Comparison of ENCODE assay signal across 8 mouse cellular contexts in genomic region chr13:10071165-10071564, GRCm38 (mm10).
A peak's percentile ranks its signal among the peaks of the same experiment; 100 is the strongest.
DNase-seq lines count a peak whose midpoint lies in the region; ATAC-seq and TF ChIP-seq lines count a peak whose summit lies in the region.

No protein-coding gene starts in this region.

- no peaks in the 10 kb centered on the region for H3K36me3 ChIP-seq in embryonic facial prominence, embryonic 13.5 days
- no peaks in the 10 kb centered on the region for H3K36me3 ChIP-seq in hindbrain, embryonic 14.5 days (replicated peaks; ENCODE audit: control insufficient read depth, insufficient read depth)
- H3K36me3 ChIP-seq in midbrain, embryonic 10.5 days, result no peaks in the 10 kb centered on the region
- H3K36me3 ChIP-seq in spleen, adult 2 months (ENCODE audit: control insufficient read depth, insufficient read depth, low read length), result no peaks in the 10 kb centered on the region

- TF ChIP-seq CTCF in spleen, adult 2 months (IDR thresholded peaks at IDR 0.05; ENCODE audit: extremely low read depth, insufficient read depth, insufficient read length, insufficient replicate concordance), result peak; percentile 40; the same call in 1 of the 2 replicates

- intact Hi-C loops in gastrocnemius, postnatal 36 days (cut with DNase I), result no loop called here

- no peak overlapping the region for H3K27ac ChIP-seq in embryonic facial prominence, embryonic 13.5 days
- no peak overlapping the region for H3K27ac ChIP-seq in hindbrain, embryonic 14.5 days
- H3K27ac ChIP-seq in midbrain, embryonic 10.5 days (replicated peaks), result no peak overlapping the region
- no peak overlapping the region for H3K27ac ChIP-seq in spleen, adult 2 months (ENCODE audit: insufficient read depth, low read length)

- H3K4me1 ChIP-seq in embryonic facial prominence, embryonic 13.5 days, result no peaks in the 10 kb centered on the region
- no peaks in the 10 kb centered on the region for H3K4me1 ChIP-seq in hindbrain, embryonic 14.5 days (replicated peaks; ENCODE audit: control insufficient read depth, insufficient read depth, low read length)
- H3K4me1 ChIP-seq in midbrain, embryonic 10.5 days, result no peaks in the 10 kb centered on the region
- H3K4me1 ChIP-seq in spleen, adult 2 months (ENCODE audit: control insufficient read depth, insufficient read depth, insufficient read length), result peaks cover 8% of the 10 kb centered on the region

- 32% methylated on average over 5 of the region's 5 CpGs for WGBS in embryonic facial prominence, embryonic 13.5 days
- WGBS in hindbrain, embryonic 14.5 days, result 32% methylated on average over 5 of the region's 5 CpGs
- WGBS in midbrain, embryonic 10.5 days, result 57% methylated on average over 5 of the region's 5 CpGs
- under 1% methylated on average over 5 of the region's 5 CpGs for WGBS in spleen, adult 2 months

- no peak overlapping the region for H3K9ac ChIP-seq in embryonic facial prominence, embryonic 13.5 days
- H3K9ac ChIP-seq in hindbrain, embryonic 14.5 days, result no peak overlapping the region

- peak; percentile 24 for DNase-seq in ovary, postnatal 36 days (ENCODE audit: low spot score)
- DNase-seq in ovary, postnatal 10 days (ENCODE audit: low spot score), result no peak
- DNase-seq in hindbrain, embryonic 14.5 days (ENCODE audit: low spot score), result peak; percentile 45
- peak; percentile 17 to 23 for DNase-seq in layer of hippocampus, postnatal 25 days (ENCODE audit: extremely low spot score in 1 of 2, low spot score in 1 of 2)
- DNase-seq in midbrain, embryonic 10.5 days (ENCODE audit: low spot score), result peak; percentile 13
- peak; percentile 71 to 76 for DNase-seq in spleen, adult 2 months (ENCODE audit: low read depth in 1 of 2, low spot score in 2 of 2)
- DNase-seq in gastrocnemius, postnatal 36 days, result no peak

- H3K4me2 ChIP-seq in embryonic facial prominence, embryonic 13.5 days, result no peak overlapping the region
- no peak overlapping the region for H3K4me2 ChIP-seq in hindbrain, embryonic 14.5 days (replicated peaks)

- TF ChIP-seq POLR2A in spleen, adult 2 months (IDR thresholded peaks at IDR 0.05; ENCODE audit: low read depth, low read length), result no peak

- no peaks in the 10 kb centered on the region for H3K27me3 ChIP-seq in embryonic facial prominence, embryonic 13.5 days
- H3K27me3 ChIP-seq in hindbrain, embryonic 14.5 days (ENCODE audit: control insufficient read depth, insufficient read depth, low read length), result no peaks in the 10 kb centered on the region
- H3K27me3 ChIP-seq in midbrain, embryonic 10.5 days (ENCODE audit: low read depth, poor library complexity, severe bottlenecking), result no peaks in the 10 kb centered on the region
- no peaks in the 10 kb centered on the region for H3K27me3 ChIP-seq in spleen, adult 2 months (ENCODE audit: control insufficient read depth, insufficient read depth, low read length)

- H3K4me3 ChIP-seq in embryonic facial prominence, embryonic 13.5 days, result no peak overlapping the region
- H3K4me3 ChIP-seq in hindbrain, embryonic 14.5 days (replicated peaks; ENCODE audit: low read length), result no peak overlapping the region
- no peak overlapping the region for H3K4me3 ChIP-seq in midbrain, embryonic 10.5 days
- no peak overlapping the region for H3K4me3 ChIP-seq in spleen, adult 2 months (ENCODE audit: extremely low read depth, insufficient read depth, insufficient read length)

- 0 out of 2 replicates have a peak, but pooled peaks have one; percentile 32 for ATAC-seq in embryonic facial prominence, embryonic 13.5 days (ENCODE audit: insufficient number of reproducible peaks, insufficient read depth, low FRiP score, low TSS enrichment, low read depth)
- peak; percentile 65; the same call in 1 of the 2 replicates for ATAC-seq in hindbrain, embryonic 14.5 days (ENCODE audit: low FRiP score)

- H3K9me3 ChIP-seq in embryonic facial prominence, embryonic 13.5 days, result no peaks in the 10 kb centered on the region
- no peaks in the 10 kb centered on the region for H3K9me3 ChIP-seq in hindbrain, embryonic 14.5 days (ENCODE audit: control insufficient read depth, low read length)
- H3K9me3 ChIP-seq in midbrain, embryonic 10.5 days (replicated peaks), result no peaks in the 10 kb centered on the region

Comparison
In these comparisons a context has a peak if more than half of its experiments do, and no peak if none do; other contexts are left out.
1. DNase-seq: peak in ovary, postnatal 36 days (single experiment), hindbrain, embryonic 14.5 days (single experiment), layer of hippocampus, postnatal 25 days (2 of 2), midbrain, embryonic 10.5 days (single experiment) and spleen, adult 2 months (2 of 2); none in ovary, postnatal 10 days (single experiment) and gastrocnemius, postnatal 36 days (0 of 2).